Mouse (Mus musculus): Measurements from ENCODE around the gene Hist1h1d.
"Not testable (repeated sequence)": the region's sequence is repeated elsewhere in the genome, so short reads cannot be mapped to it uniquely, and the experiment has no call there.

The Hist1h1d gene

GRCm38 (mm10) chr13:23585442-23586098 lies 32.5 kb downstream of the Hist1h1d start:
- in situ Hi-C loops (cut with MseI, MboI): not testable (repeated sequence)

DNA sequence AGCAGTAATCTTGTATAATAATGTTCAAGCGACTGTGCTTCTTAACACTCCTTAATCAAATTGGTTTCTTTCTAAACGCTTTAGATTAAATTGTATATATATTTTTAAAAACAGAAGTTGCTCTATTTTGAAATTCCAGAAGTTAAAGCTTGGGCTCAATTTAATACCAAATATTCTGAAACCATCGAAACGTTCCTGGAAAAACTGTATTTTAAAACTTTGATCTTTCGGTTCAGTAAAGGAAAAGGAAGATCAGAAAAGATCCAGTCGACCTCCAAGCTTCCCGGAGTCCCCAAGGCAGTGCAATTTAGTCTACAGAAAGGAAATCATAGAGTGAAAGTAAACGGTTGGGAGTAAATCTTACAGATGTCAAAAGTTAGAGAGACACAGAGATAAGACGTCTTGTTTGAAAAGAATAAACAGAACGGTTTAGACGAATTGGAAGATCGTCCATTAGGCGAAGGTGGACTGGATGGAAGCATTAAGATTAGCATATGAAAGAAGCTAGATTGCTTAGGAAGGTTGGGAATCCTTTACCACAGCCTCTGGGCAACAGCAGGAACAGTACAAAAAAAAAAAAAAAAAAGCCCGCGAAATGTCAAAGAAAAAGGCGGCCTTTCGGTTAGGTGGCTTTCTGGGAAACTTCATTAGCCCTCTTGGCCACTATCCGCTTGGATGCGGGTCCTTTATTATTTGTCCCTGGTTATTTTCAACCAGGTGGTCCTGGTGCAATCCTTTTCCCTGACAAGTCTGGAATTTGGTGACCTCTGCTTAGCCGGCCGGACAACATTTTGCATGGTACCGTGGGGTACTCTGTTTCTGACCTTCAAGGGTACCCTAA lies 33.3 kb downstream of the Hist1h1d start:
- in situ Hi-C loops (cut with MseI, MboI): no loop called here

GRCm38 (mm10) chr13:23586940-23587225 lies 33.8 kb downstream of the Hist1h1d start:
- in situ Hi-C loops (cut with MseI, MboI): no loop called here

DNA sequence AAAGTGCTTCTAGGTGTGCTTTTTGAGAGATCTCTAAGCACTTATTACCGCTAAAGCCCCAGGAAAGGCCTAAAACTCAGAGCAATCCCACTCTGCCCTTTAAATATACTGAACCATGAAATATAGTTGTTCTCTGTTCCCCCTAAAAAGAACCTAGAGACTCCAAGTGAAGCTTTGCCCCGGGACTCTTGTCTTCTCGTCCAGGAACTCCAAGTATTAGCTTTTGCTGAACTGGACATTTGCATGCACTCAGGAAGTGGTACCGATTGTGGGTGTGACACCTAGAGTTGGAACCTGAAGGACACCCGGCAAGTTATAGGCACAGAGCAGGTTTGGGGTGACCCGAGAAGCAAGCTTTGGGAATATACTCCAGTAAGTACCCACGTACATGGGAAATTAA lies 38.1 kb downstream of the Hist1h1d start:
- in situ Hi-C loops (cut with MseI, MboI): no loop called here

DNA sequence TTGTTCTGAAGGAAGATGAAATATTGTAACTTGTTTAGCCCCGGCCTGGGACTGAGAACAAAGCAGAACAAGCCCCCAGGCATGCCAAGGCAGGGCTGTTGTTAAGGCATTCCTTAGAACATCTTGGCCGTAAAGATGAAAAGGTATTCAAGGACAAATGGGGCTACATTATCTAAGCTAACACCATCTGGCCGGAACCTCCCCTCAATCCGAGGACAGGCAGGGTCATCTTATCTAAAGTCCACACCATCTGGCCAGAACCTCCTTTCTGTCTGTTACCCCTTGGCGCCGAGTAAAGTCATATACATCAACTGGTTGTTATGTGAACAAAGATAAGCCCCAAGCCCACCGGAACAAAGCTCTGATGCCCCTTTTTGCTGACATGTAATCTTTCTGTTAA lies 38.8 kb downstream of the Hist1h1d start:
- in situ Hi-C loops (cut with MseI, MboI): not testable (repeated sequence)

DNA sequence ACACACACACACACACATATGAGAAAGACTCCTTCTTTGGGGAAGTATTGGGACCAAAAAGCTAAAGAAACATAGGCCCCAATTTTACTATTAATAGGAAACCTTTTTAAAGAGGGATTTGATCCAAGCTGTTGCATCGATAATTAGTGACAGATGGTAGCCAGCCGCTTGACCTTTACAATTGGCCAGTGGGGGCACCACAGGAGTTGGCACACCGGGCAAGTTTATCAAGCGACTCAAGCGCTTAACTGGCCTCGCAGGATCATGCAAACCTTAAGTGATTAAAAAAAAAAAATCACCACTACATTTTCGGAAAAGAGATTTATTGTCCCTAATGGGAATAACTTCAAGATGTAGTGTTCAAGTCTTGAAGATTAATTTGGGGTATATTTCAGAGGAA lies 39.6 kb downstream of the Hist1h1d start:
- in situ Hi-C loops (cut with MseI, MboI): no loop called here

- in situ Hi-C loops (cut with MseI, MboI): no loop called here
Measured at GRCm38 (mm10) chr13:23593051-23593770, 40.1 kb downstream of the Hist1h1d start.

GRCm38 (mm10) chr13:23595185-23595584 lies 42.1 kb downstream of the Hist1h1d start:
- in situ Hi-C loops (cut with MseI, MboI): no loop called here

GRCm38 (mm10) chr13:23595622-23596372 lies 42.7 kb downstream of the Hist1h1d start:
- in situ Hi-C loops (cut with MseI, MboI): no loop called here

DNA sequence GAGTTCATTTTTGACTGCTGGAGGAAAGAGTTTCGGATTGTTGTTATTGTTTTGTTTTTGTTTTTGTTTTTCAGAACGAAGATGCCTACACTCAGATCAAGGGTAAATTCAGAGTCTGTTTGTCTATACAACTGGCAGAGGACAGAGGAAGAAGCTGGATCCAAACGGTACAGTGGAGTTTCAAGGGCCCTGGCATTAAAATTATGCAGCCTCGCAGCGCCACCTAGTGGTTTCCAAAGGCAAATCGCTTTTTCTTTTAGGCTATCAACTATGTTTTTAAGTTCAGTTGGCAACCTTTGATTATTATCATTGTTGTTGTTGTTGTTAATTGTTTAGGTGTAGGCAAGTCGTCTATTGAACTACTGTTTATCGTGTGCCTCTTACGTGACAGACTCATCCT lies 44.9 kb downstream of the Hist1h1d start:
- in situ Hi-C loops (cut with MseI, MboI): no loop called here

GRCm38 (mm10) chr13:23603182-23603699 lies 50.2 kb downstream of the Hist1h1d start:
- in situ Hi-C loops (cut with MseI, MboI): no loop called here

GRCm38 (mm10) chr13:23604452-23604851 lies 51.4 kb downstream of the Hist1h1d start:
- in situ Hi-C loops (cut with MseI, MboI): no loop called here

DNA sequence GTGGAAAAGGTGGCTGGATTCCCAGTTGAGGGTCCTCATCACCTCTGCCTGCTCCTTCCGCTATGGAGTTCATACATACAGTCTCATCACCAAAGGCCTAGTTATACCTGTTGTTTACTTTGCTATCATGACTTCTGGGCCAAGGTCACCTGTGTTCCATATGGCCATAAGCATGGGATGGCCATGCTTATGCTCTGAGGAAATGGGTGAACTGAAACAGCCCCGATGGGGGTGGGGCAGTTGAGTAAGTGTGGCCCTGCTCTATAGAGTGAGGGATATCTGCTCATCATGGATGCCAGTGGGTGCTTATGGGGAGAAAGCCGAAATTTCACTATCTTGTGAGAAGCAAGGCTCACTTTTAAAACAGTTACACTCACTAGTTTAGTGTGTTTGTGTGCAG lies 52.0 kb downstream of the Hist1h1d start:
- in situ Hi-C loops (cut with MseI, MboI): no loop called here

DNA sequence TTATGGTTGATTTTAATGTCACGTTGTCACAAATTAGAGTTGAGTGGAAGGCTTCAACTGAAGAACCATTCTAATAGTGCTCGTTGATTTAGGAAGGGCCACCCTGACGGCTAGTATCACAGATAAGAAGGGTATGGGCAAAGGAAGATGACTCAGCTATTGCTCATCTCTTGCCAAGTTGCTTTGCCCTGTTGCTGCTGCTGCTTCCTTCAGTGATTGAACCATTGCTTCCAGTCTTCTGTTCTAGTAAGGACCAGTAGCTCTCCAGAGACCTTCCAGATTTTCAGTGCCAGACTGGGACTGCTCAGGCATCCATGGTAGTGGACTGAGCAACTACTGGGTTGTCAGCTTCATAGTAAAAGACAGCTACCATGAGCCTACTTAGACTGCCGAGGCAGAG lies 56.1 kb downstream of the Hist1h1d start:
- in situ Hi-C loops (cut with MseI, MboI): no loop called here

DNA sequence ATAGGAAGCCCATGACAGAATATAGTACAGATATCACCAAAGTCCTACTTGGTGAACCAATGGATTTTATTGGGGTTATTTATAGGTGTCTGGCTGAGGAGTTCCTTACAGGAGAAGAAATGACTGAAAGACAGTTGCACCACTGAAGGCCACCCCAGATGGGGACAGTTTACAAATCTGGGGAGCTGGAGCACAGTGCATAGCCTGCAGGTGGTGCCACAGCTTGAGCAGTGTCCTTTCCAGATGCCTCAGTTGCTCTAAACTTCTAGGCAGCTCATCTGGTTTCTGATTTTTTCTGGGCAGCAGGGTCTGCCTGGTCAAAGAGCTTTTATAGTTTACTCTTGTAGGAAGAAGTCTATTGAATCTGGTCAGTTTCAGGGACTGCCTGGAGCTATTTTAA lies 56.8 kb downstream of the Hist1h1d start:
- in situ Hi-C loops (cut with MseI, MboI): no loop called here
